Mouse (Mus musculus): ENCODE data around the gene Vmn1r155. TPM values are rescaled to one million over a fixed set of nuclear protein-coding genes. Genes with fewer than 3 reads are reported as not detected.
"Not testable (repeated sequence)": the region's sequence is repeated elsewhere in the genome, so short reads cannot be mapped to it uniquely, and the experiment has no call there.

The Vmn1r155 gene
- not detected in 2 replicates for polyA plus RNA-seq (2015; fragmentation: Nextera tagmentation; extraction: Ambion mirVana)

GRCm38 (mm10) chr7:22657718-22658117 lies at the start of gene Vmn1r155:
Gene Vmn1r155 (plus strand): TSS chr7:22658018.
- not testable (repeated sequence) for H3K4me3 ChIP-seq (replicated peaks); H3K9me3 ChIP-seq (replicated peaks); H3K4me2 ChIP-seq; H3K9ac ChIP-seq (replicated peaks); H3K27ac ChIP-seq (replicated peaks); H3K4me1 ChIP-seq; H3K36me3 ChIP-seq; H3K27me3 ChIP-seq (replicated peaks); ATAC-seq (ENCODE audit: low FRiP score)
- no CpG with 5 or more reads among the region's 3 CpGs for WGBS

- H3K4me3 ChIP-seq (replicated peaks) = not testable (repeated sequence)
Observed at GRCm38 (mm10) chr7:22692217-22692616, 34.4 kb downstream of the Vmn1r155 start, which contains the start of gene Gm8693. Gene Gm8693 (minus strand): TSS chr7:22692317.

More at GRCm38 (mm10) chr7:22692217-22692616, 34.4 kb downstream of the Vmn1r155 start, which contains the start of gene Gm8693:
- not testable (repeated sequence) for H3K9ac ChIP-seq (replicated peaks); H3K4me2 ChIP-seq; H3K9me3 ChIP-seq (replicated peaks); H3K4me1 ChIP-seq; H3K36me3 ChIP-seq; H3K27me3 ChIP-seq (replicated peaks); ATAC-seq (ENCODE audit: low FRiP score); H3K27ac ChIP-seq (replicated peaks)
- no CpG with 5 or more reads among the region's 2 CpGs for WGBS

Other genes starting within 250 kb of the Vmn1r155 start
- gene Vmn1r148, start 244.4 kb upstream of the Vmn1r155 start, polyA plus RNA-seq (2015; fragmentation: Nextera tagmentation; extraction: Ambion mirVana) = not detected in 2 replicates
- not detected in 2 replicates for gene Vmn1r149, start 219.8 kb upstream of the Vmn1r155 start, polyA plus RNA-seq (2015; fragmentation: Nextera tagmentation; extraction: Ambion mirVana)
- not detected in 2 replicates for gene Gm10665, start 193.9 kb upstream of the Vmn1r155 start, polyA plus RNA-seq (2015; fragmentation: Nextera tagmentation; extraction: Ambion mirVana)
- not detected in 2 replicates for gene Vmn1r151, start 158.3 kb upstream of the Vmn1r155 start, polyA plus RNA-seq (2015; fragmentation: Nextera tagmentation; extraction: Ambion mirVana)
- gene Vmn1r152, start 135.1 kb upstream of the Vmn1r155 start, polyA plus RNA-seq (2015; fragmentation: Nextera tagmentation; extraction: Ambion mirVana) = not detected in 2 replicates
- not detected in 2 replicates for gene Gm8677, start 123.1 kb upstream of the Vmn1r155 start, polyA plus RNA-seq (2015; fragmentation: Nextera tagmentation; extraction: Ambion mirVana)
- not detected in 2 replicates for gene Gm4201, start 92.7 kb upstream of the Vmn1r155 start, polyA plus RNA-seq (2015; fragmentation: Nextera tagmentation; extraction: Ambion mirVana)
- gene Gm4565, start 69.9 kb upstream of the Vmn1r155 start, polyA plus RNA-seq (2015; fragmentation: Nextera tagmentation; extraction: Ambion mirVana) = not detected in 2 replicates
- gene Gm8693, start 34.3 kb downstream of the Vmn1r155 start, polyA plus RNA-seq (2015; fragmentation: Nextera tagmentation; extraction: Ambion mirVana) = not detected in 2 replicates
- not detected in 2 replicates for gene Gm4567, start 61.7 kb downstream of the Vmn1r155 start, polyA plus RNA-seq (2015; fragmentation: Nextera tagmentation; extraction: Ambion mirVana)
- gene Vmn1r157, start 103.7 kb downstream of the Vmn1r155 start, polyA plus RNA-seq (2015; fragmentation: Nextera tagmentation; extraction: Ambion mirVana) = not detected in 2 replicates
- not detected in 2 replicates for gene Vmn1r158, start 132.8 kb downstream of the Vmn1r155 start, polyA plus RNA-seq (2015; fragmentation: Nextera tagmentation; extraction: Ambion mirVana)
- not detected in 2 replicates for gene Vmn1r159, start 185.6 kb downstream of the Vmn1r155 start, polyA plus RNA-seq (2015; fragmentation: Nextera tagmentation; extraction: Ambion mirVana)
- not detected in 2 replicates for gene Vmn1r160, start 213.2 kb downstream of the Vmn1r155 start, polyA plus RNA-seq (2015; fragmentation: Nextera tagmentation; extraction: Ambion mirVana)